Mouse (Mus musculus): ENCODE data around the gene Abhd16b. TPM values are rescaled to one million over a fixed set of nuclear protein-coding genes. Genes with fewer than 3 reads are reported as not detected.
"Not testable (repeated sequence)": the region's sequence is repeated elsewhere in the genome, so short reads cannot be mapped to it uniquely, and the experiment has no call there.

Abhd16b gene
- total RNA-seq, 2 experiments from 2014 or later = not detected

- DNase-seq (ENCODE audit: low spot score in 2 of 2) = no peak
These were observed 7.3 kb upstream of the Abhd16b start for GRCm38 (mm10) chr2:181485741-181486140.

GRCm38 (mm10) chr2:181487338-181488277 is 5.4 kb upstream of the Abhd16b start:
- DNase-seq (ENCODE audit: low spot score in 2 of 2) = no peak

GRCm38 (mm10) chr2:181491432-181492205 is 1.4 kb upstream of the Abhd16b start:
- DNase-seq (ENCODE audit: low spot score in 2 of 2) = no peak

GRCm38 (mm10) chr2:181492206-181492605 is 800 bp upstream of the Abhd16b start:
- no peak for DNase-seq (ENCODE audit: low spot score in 2 of 2)

GRCm38 (mm10) chr2:181494266-181494945 is 1.4 kb downstream of the Abhd16b start:
- DNase-seq (ENCODE audit: low spot score in 2 of 2) = no peak

- not testable (repeated sequence) for DNase-seq (ENCODE audit: low spot score in 2 of 2)
These were observed 2.8 kb downstream of the Abhd16b start for GRCm38 (mm10) chr2:181495845-181496244.

GRCm38 (mm10) chr2:181496281-181496680 is 3.3 kb downstream of the Abhd16b start:
- peak; percentile 52 to 62 for DNase-seq (ENCODE audit: low spot score in 2 of 2)

GRCm38 (mm10) chr2:181496831-181497547 is 4.0 kb downstream of the Abhd16b start, which contains the start of gene Tpd52l2:
Gene Tpd52l2, plus strand, starts transcription at chr2:181497142.
- DNase-seq (ENCODE audit: low spot score in 2 of 2) = peak; percentile 78 to 80

GRCm38 (mm10) chr2:181497548-181497875 is 4.5 kb downstream of the Abhd16b start:
- peak; percentile 55 to 60 for DNase-seq (ENCODE audit: low spot score in 2 of 2)

- DNase-seq (ENCODE audit: low spot score in 2 of 2) = no peak
These were observed 5.6 kb downstream of the Abhd16b start for GRCm38 (mm10) chr2:181498644-181499043.

GRCm38 (mm10) chr2:181509191-181509590 is 16.2 kb downstream of the Abhd16b start:
- DNase-seq (ENCODE audit: low spot score in 2 of 2) = no peak

- DNase-seq (ENCODE audit: low spot score in 2 of 2) = no peak
These were observed 18.2 kb downstream of the Abhd16b start for GRCm38 (mm10) chr2:181511231-181511630.

GRCm38 (mm10) chr2:181519201-181519600 is 26.2 kb downstream of the Abhd16b start:
- DNase-seq (ENCODE audit: low spot score in 2 of 2) = no peak

GRCm38 (mm10) chr2:181520118-181520935 is 27.3 kb downstream of the Abhd16b start, which contains the start of gene Dnajc5:
Gene Dnajc5, plus strand, starts transcription at chr2:181520485.
- peak; percentile 94 for DNase-seq (ENCODE audit: low spot score in 2 of 2)

GRCm38 (mm10) chr2:181520936-181521227 is 27.9 kb downstream of the Abhd16b start:
- no peak for DNase-seq (ENCODE audit: low spot score in 2 of 2)

GRCm38 (mm10) chr2:181521491-181521890 is 28.5 kb downstream of the Abhd16b start:
- no peak for DNase-seq (ENCODE audit: low spot score in 2 of 2)

- no peak for DNase-seq (ENCODE audit: low spot score in 2 of 2)
These were observed 29.8 kb downstream of the Abhd16b start for GRCm38 (mm10) chr2:181522811-181523210.

- no peak for DNase-seq (ENCODE audit: low spot score in 2 of 2)
These were observed 32.5 kb downstream of the Abhd16b start for GRCm38 (mm10) chr2:181525526-181525925.

GRCm38 (mm10) chr2:181529076-181529475 is 36.1 kb downstream of the Abhd16b start:
- DNase-seq (ENCODE audit: low spot score in 2 of 2) = no peak

- DNase-seq (ENCODE audit: low spot score in 2 of 2) = no peak
These were observed 39.6 kb downstream of the Abhd16b start for GRCm38 (mm10) chr2:181532589-181532988.
